Mouse (Mus musculus): ENCODE measurements at regions not wholly inside any gene's neighbourhood (a gene's known extent, or its start where the extent isn't known, plus 50 kb on each side); places are given as distances from the start of the nearest gene placed in this dataset. TPM values are rescaled to one million over a fixed set of nuclear protein-coding genes. Genes with fewer than 3 reads are reported as not detected.

DNA sequence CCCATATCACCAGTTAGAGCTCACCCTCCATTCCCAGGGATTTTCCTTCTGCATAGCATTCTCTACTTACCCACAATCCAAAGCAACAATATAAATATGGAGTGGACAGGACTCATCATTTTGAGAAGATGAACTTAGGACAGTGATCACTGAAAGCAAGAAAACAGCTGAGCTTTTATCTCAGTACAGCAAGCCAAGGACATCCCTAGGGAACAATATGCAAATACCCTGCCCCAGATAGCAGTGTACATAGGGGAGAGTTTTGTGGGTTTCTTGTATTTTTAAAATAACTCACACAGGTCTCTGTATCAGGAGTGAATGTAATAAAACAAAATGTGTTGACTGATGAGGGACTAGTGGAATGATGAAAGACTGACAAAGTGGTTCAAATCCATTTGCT lies 780.5 kb downstream of the Rpia start:
- Histone ChIP-seq H3K4me2 (ENCODE audit: low read depth, low read length) (no peak overlapping the region), H3K9ac (replicated peaks; ENCODE audit: low read depth, low read length) (no peak overlapping the region), H3K36me3 (replicated peaks; ENCODE audit: control insufficient read depth, insufficient read depth, low read length) (no peaks in the 10 kb centered on the region), H3K4me3 (ENCODE audit: low read depth, low read length) (no peak overlapping the region), H3K9me3 (replicated peaks; ENCODE audit: control insufficient read depth, low read length) (no peaks in the 10 kb centered on the region), H3K27ac (ENCODE audit: low read depth) (no peak overlapping the region), H3K27me3 (ENCODE audit: control insufficient read depth, insufficient read depth, low read length) (no peaks in the 10 kb centered on the region), H3K4me1 (ENCODE audit: control insufficient read depth, insufficient read depth) (no peaks in the 10 kb centered on the region)
- TF ChIP-seq CTCF (IDR thresholded peaks at IDR 0.05; ENCODE audit: low read depth) (no peak), EP300 (IDR thresholded peaks at IDR 0.05; ENCODE audit: low read depth) (no peak)
- DNase-seq (ENCODE audit: low spot score) (no peak), ATAC-seq (ENCODE audit: insufficient read depth, low read depth) (no peak)

Small RNA genes in the stretch of these regions (microRNA-seq; reads per million reads assigned to microRNA genes)
- gene Gm23694 = not detected
- not detected for gene Gm24096

All from heart, postnatal 0 days (tissue).